Mouse (Mus musculus) lung, embryonic 16.5 days (tissue): ENCODE measurements around the gene Ywhag. TPM values are rescaled to one million over a fixed set of nuclear protein-coding genes. Genes with fewer than 3 reads are reported as not detected.

ENCODE experiments used
- ATAC-seq: fragments of 200-750 bp; cut with Nextera tagmentation; 2 replicates; pipeline ENCODE4 v1.8.0; 2017; ENCODE audit warnings: low read depth, mild to moderate bottlenecking, moderate library complexity
- H3K27ac ChIP-seq: fragments of 300-500 bp; sonication (generic); 2 replicates; pipeline ENCODE4 v1.5.1; 2014; ENCODE audit warnings: mild to moderate bottlenecking, control low read depth, low read length
- H3K27me3 ChIP-seq: fragments of 300-500 bp; sonication (generic); 2 replicates; pipeline ENCODE4 v1.6.1; 2014; ENCODE audit warnings: low read depth, low read length, mixed read lengths; ENCODE audit not compliant: control insufficient read depth, insufficient read depth
- H3K36me3 ChIP-seq: fragments of 300-500 bp; sonication (generic); 2 replicates; pipeline ENCODE4 v1.6.1; 2014; ENCODE audit warnings: low read length; ENCODE audit not compliant: control insufficient read depth, insufficient read depth
- H3K4me1 ChIP-seq: fragments of 300-500 bp; sonication (generic); replicated peaks from 2 replicates; pipeline ENCODE4 v1.6.1; 2014; ENCODE audit warnings: low read length, mixed read lengths; ENCODE audit not compliant: control insufficient read depth, insufficient read depth
- H3K4me2 ChIP-seq: fragments of 300-500 bp; sonication (generic); 2 replicates; pipeline ENCODE4 v1.6.1; 2014; ENCODE audit warnings: low read depth, low read length, control low read depth
- H3K4me3 ChIP-seq: fragments of 300-500 bp; sonication (generic); 2 replicates; pipeline ENCODE4 v1.5.1; 2014; ENCODE audit warnings: mild to moderate bottlenecking, low read length, control low read depth
- H3K9ac ChIP-seq: fragments of 300-500 bp; sonication (generic); 2 replicates; pipeline ENCODE4 v1.6.1; 2014; ENCODE audit warnings: low read length, control low read depth
- H3K9me3 ChIP-seq: fragments of 300-500 bp; sonication (generic); 2 replicates; pipeline ENCODE4 v1.6.1; 2016; ENCODE audit warnings: low read length; ENCODE audit not compliant: control insufficient read depth
- whole genome bisulfite sequencing: fragments of 180-500 bp; shearing (Covaris S2); extraction: QIAGEN DNeasy Blood & Tissue Kit; methylation state at CpG from one replicate; pipeline ENCODE4 v1.1.7; 2014; 5-methylcytosine and 5-hydroxymethylcytosine counted together
- polyA plus RNA-seq: library from polyadenylated mRNA; unstranded; fragments of >200 nt; fragmentation: Nextera tagmentation; extraction: Ambion mirVana; gene quantifications from 2 replicates; pipeline ENCODE4 v1.2.1, GENCODE M21; 2015

The Ywhag gene
- 150 and 155 TPM in 2 replicates for polyA plus RNA-seq

DNA sequence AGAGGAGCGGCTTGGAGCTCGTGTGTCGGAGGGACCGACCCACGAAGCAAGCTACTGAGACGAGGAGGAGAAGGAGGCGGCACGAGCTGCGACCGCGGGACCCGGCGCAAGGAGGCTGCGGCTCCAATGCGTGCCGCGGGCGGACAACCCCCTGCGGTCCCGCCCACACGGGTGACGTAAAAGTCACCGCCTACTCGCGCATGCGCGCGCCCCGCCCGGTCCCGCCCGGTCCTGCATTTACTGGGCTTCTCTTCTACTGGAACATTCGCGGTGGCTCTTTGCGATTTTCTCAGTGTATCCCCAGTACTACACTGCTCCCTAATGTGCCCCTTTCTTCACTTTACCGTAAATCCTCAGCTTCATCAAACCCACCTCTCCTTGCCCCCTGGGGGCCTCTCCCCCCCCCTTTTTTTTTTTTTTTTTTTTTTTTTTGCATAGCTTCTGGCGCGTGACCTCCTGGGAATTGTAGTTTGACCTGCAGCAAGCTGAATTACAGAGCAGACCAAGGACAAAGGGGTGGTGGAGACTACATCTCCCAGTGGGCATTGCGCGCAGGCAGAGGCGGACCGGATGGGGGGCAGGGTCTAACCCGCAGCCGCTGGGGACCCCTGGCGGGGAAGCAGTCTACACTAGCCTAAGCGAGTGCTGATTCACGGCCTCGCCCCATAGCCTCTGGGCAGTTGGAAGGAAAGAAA lies at the start of gene Ywhag:
TSS of gene Ywhag (minus strand) at position 136 of the 695 bp plus-strand sequence.
- Histone ChIP-seq H3K9ac (peak within 1 kb of the TSS; percentile 82), H3K4me2 (peak within 1 kb of the TSS; percentile 66), H3K36me3 (peaks cover 8% of the 10 kb centered on the region; the same call in 1 of the 2 replicates), H3K4me1 (peaks cover 10% of the 10 kb centered on the region), H3K4me3 (peak within 1 kb of the TSS; percentile 72), H3K9me3 (no peaks in the 10 kb centered on the region), H3K27me3 (no peaks in the 10 kb centered on the region), H3K27ac (peak within 1 kb of the TSS; percentile 97)
- ATAC-seq, result peak; percentile 97
- under 1% methylated on average over 47 of the region's 48 CpGs for WGBS

DNA sequence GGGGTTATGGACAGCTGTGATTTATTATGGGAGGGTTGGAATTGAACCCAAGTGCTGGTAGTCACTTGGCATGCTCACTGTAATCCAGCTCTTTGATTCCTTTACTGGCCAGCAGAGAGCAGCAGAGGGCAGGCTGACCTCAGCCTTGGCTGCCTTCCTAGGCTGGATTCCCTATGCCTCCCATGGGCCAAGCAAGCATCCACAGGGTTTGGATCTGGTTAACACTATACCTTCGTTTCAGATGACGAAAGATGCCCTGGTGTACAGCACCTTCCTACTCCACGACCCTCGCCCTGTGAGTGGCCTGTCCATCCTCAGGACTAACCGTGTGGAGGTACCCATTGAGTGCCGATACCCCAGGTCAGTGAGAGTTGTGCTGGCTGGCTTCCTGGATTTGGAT lies 48.0 kb upstream of the Ywhag start:
- no peaks in the 10 kb centered on the region for H3K4me1 ChIP-seq
- ATAC-seq, result peak; percentile 69
- H3K4me2 ChIP-seq, result no peak overlapping the region
- no peaks in the 10 kb centered on the region for H3K36me3 ChIP-seq
- no peak overlapping the region for H3K9ac ChIP-seq
- no peaks in the 10 kb centered on the region for H3K27me3 ChIP-seq
- H3K27ac ChIP-seq, result no peak overlapping the region
- no peak overlapping the region for H3K4me3 ChIP-seq
- WGBS, result 27% methylated on average over 6 of the region's 6 CpGs
- H3K9me3 ChIP-seq, result no peaks in the 10 kb centered on the region

DNA sequence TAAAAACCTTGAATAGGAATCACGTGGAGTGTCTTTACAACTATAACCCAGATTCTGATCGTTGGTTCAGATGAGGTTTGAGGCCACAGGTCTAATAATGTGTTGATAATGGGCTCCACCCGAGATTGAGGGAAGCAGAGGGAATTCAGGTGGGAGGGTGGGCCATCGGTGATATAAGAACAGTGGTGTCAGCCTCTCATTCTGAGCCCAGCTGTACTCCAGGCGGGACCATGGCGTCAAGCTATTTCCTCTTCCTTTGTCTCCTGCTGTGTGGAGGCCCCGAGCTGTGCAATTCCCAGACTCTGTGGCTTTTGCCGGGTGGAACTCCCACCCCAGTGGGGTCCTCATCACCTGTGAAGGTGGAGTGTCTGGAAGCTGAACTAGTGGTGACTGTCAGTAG lies 45.5 kb upstream of the Ywhag start, which contains the start of gene Zp3:
TSS of gene Zp3 (plus strand) at position 196 of the 400 bp plus-strand sequence.
- Histone ChIP-seq H3K4me2 (no peak within 1 kb of the TSS), H3K9me3 (no peaks in the 10 kb centered on the region), H3K4me1 (no peaks in the 10 kb centered on the region), H3K27me3 (no peaks in the 10 kb centered on the region), H3K9ac (no peak within 1 kb of the TSS), H3K4me3 (no peak within 1 kb of the TSS), H3K27ac (no peak within 1 kb of the TSS), H3K36me3 (no peaks in the 10 kb centered on the region)
- no peak for ATAC-seq
- 66% methylated on average over 8 of the region's 8 CpGs for WGBS

DNA sequence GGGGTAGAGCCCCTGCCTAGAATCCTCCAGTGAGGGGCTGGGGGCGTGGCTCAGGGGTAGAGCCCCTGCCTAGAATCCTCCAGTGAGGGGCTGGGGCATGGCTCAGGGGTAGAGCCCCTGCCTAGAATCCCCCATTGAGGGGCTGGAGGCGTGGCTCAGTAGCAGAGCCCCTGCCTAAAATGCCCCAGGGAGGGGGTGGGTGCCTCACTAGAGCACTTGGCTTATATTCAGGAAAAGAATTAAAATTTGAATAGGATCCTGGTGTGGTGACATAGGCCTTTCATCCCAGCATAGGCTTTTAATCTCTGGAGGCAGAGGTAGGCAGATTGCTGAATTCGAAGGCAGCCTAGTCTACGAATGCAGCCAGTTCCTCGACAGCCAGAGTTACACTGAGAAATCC lies 45.0 kb upstream of the Ywhag start:
- Histone ChIP-seq H3K9me3 (no peaks in the 10 kb centered on the region), H3K4me2 (no peak overlapping the region), H3K4me1 (no peaks in the 10 kb centered on the region), H3K9ac (no peak overlapping the region), H3K36me3 (no peaks in the 10 kb centered on the region), H3K27ac (no peak overlapping the region), H3K27me3 (no peaks in the 10 kb centered on the region), H3K4me3 (no peak overlapping the region)
- ATAC-seq, result no peak
- 74% methylated on average over 5 of the region's 5 CpGs for WGBS

GRCm38 (mm10) chr5:135975893-135976668 lies 41.7 kb upstream of the Ywhag start:
- 87% methylated on average over 8 of the region's 8 CpGs for WGBS
- H3K9ac ChIP-seq, result no peak overlapping the region

DNA sequence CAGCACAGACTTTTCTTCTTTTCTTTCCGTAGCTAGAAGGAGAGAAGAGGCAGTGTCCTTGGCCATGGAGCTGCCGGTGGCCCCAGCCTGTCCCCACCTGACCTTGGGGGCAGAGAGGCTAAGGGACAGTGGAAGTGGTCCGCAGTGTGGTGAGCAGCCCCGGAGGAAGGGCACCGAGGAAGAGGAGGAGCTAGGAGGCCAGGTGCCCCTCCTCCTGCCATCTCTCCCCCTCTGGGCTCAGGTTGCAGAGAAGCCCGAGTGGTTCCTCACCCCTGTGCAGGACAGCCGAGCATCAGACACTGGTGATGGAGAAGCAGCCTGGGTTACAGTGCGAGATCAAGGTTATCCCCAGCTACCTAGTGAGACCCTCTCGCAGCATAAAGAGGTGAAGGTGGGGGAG lies 39.9 kb upstream of the Ywhag start, which contains the start of gene Ssc4d:
TSS of gene Ssc4d (minus strand) at position 167 of the 400 bp plus-strand sequence.
- no peak within 1 kb of the TSS for H3K9ac ChIP-seq
- H3K4me1 ChIP-seq, result no peaks in the 10 kb centered on the region
- H3K4me2 ChIP-seq, result no peak within 1 kb of the TSS
- ATAC-seq, result 0 out of 2 replicates have a peak, but pooled peaks have one; percentile 20
- no peaks in the 10 kb centered on the region for H3K27me3 ChIP-seq
- H3K9me3 ChIP-seq, result no peaks in the 10 kb centered on the region
- H3K4me3 ChIP-seq, result no peak within 1 kb of the TSS; the same call in 1 of the 2 replicates
- WGBS, result 15% methylated on average over 9 of the region's 9 CpGs
- H3K27ac ChIP-seq, result no peak within 1 kb of the TSS
- H3K36me3 ChIP-seq, result no peaks in the 10 kb centered on the region

More at GRCm38 (mm10) chr5:135975893-135976668, 41.7 kb upstream of the Ywhag start:
- no peaks in the 10 kb centered on the region for H3K4me1 ChIP-seq
- no peak overlapping the region for H3K4me2 ChIP-seq
- no peak for ATAC-seq
- no peaks in the 10 kb centered on the region for H3K36me3 ChIP-seq
- no peak overlapping the region for H3K4me3 ChIP-seq
- no peak overlapping the region for H3K27ac ChIP-seq
- no peaks in the 10 kb centered on the region for H3K9me3 ChIP-seq
- no peaks in the 10 kb centered on the region for H3K27me3 ChIP-seq

- Histone ChIP-seq H3K4me1 (no peaks in the 10 kb centered on the region), H3K9me3 (no peaks in the 10 kb centered on the region), H3K9ac (no peak overlapping the region), H3K4me2 (no peak overlapping the region), H3K36me3 (no peaks in the 10 kb centered on the region), H3K27me3 (no peaks in the 10 kb centered on the region), H3K4me3 (no peak overlapping the region), H3K27ac (no peak overlapping the region)
- no peak for ATAC-seq
- 72% methylated on average over 7 of the region's 7 CpGs for WGBS
Observed at GRCm38 (mm10) chr5:135971876-135972275, 37.5 kb upstream of the Ywhag start.

DNA sequence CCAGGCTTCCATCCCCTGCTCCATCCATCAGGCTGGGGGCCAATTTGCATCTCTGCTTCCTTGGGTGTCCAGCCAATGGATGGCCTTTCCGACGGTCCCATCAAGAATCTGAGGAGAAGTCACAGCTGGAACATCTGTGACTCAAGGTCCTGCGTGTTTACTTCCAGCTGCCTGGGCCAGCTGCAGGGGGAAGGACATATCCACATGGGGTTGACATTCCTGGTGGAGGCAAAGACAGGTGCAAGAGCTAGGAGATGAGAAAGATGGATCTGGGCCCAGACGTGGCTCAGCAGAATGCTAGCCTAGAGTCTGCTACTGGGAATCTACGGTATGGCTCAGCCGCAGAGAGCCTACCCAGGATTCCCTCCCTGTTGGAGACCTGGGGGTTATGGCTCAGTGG lies 35.8 kb upstream of the Ywhag start:
- Histone ChIP-seq H3K36me3 (no peaks in the 10 kb centered on the region), H3K27me3 (no peaks in the 10 kb centered on the region), H3K4me3 (no peak overlapping the region), H3K9ac (no peak overlapping the region), H3K4me1 (peaks cover 3% of the 10 kb centered on the region; the same call in 1 of the 2 replicates), H3K27ac (no peak overlapping the region), H3K4me2 (no peak overlapping the region), H3K9me3 (no peaks in the 10 kb centered on the region)
- WGBS, result 73% methylated on average over 6 of the region's 6 CpGs
- ATAC-seq, result no peak

GRCm38 (mm10) chr5:135968781-135969180 lies 34.4 kb upstream of the Ywhag start:
- Histone ChIP-seq H3K9ac (no peak overlapping the region), H3K27ac (no peak overlapping the region), H3K36me3 (no peaks in the 10 kb centered on the region), H3K4me1 (peaks cover 5% of the 10 kb centered on the region; the same call in 1 of the 2 replicates), H3K4me3 (no peak overlapping the region), H3K4me2 (no peak overlapping the region), H3K27me3 (no peaks in the 10 kb centered on the region), H3K9me3 (no peaks in the 10 kb centered on the region)
- WGBS, result 54% methylated on average over 1 of the region's 1 CpGs
- ATAC-seq, result no peak
